In genomic region chr17:74245284-74245683, GRCm38 (mm10) we compare ENCODE assay signal across 14 mouse cellular contexts. TPM values are rescaled to one million over a fixed set of nuclear protein-coding genes. Genes with fewer than 3 reads are reported as not detected.
DNase-seq lines count a peak whose midpoint lies in the region; ATAC-seq and TF ChIP-seq lines count a peak whose summit lies in the region.
"Had no signal": no experiment of that assay in that cellular context is flagged by ENCODE, and none has a peak within 500 bp of the region (broad histone marks: within the 10 kb centered on the region; RNA-seq: fewer than 3 reads in every experiment).

No protein-coding gene starts in this region.

- no peak for ATAC-seq in kidney, postnatal 0 days (replicated peaks; ENCODE audit: low FRiP score, low read depth)
- ATAC-seq in kidney, embryonic 14.5 days (ENCODE audit: low FRiP score, low TSS enrichment): no peak
- peak; percentile 29; the same call in 1 of the 2 replicates for ATAC-seq in common myeloid progenitor, adult 5-6 weeks (replicated peaks; ENCODE audit: low read depth, poor library complexity, severe bottlenecking)
- peak; percentile 73 for ATAC-seq in megakaryocyte progenitor cell, adult 5-6 weeks (replicated peaks; ENCODE audit: poor library complexity)
- no peak for ATAC-seq in forebrain, embryonic 16.5 days

- no peaks in the 10 kb centered on the region for H3K27me3 ChIP-seq in kidney, postnatal 0 days (ENCODE audit: insufficient read depth, low read length)
- H3K27me3 ChIP-seq in kidney, embryonic 14.5 days (ENCODE audit: control insufficient read depth, insufficient read depth, low read length): no peaks in the 10 kb centered on the region
- H3K27me3 ChIP-seq in forebrain, embryonic 16.5 days (replicated peaks; ENCODE audit: control insufficient read depth, insufficient read depth, low read length): no peaks in the 10 kb centered on the region
- H3K27me3 ChIP-seq: hindbrain, embryonic 15.5 days; limb, embryonic 12.5 days; neural tube, embryonic 12.5 days had no signal

- H3K4me3 ChIP-seq in kidney, postnatal 0 days (replicated peaks; ENCODE audit: low read depth, low read length): no peak overlapping the region
- H3K4me3 ChIP-seq in kidney, embryonic 14.5 days (ENCODE audit: low read length): no peak overlapping the region
- H3K4me3 ChIP-seq in forebrain, embryonic 16.5 days (replicated peaks; ENCODE audit: low read length): no peak overlapping the region
- H3K4me3 ChIP-seq: forebrain, embryonic 10.5 days; hindbrain, embryonic 15.5 days; limb, embryonic 12.5 days; neural tube, embryonic 12.5 days had no signal

- H3K9ac ChIP-seq in kidney, postnatal 0 days (ENCODE audit: low read depth, low read length): no peak overlapping the region
- H3K9ac ChIP-seq in kidney, embryonic 14.5 days (ENCODE audit: low read depth, low read length): no peak overlapping the region
- no peak overlapping the region for H3K9ac ChIP-seq in forebrain, embryonic 16.5 days (replicated peaks; ENCODE audit: low read depth, low read length)
- H3K9ac ChIP-seq: hindbrain, embryonic 15.5 days; limb, embryonic 12.5 days; neural tube, embryonic 12.5 days had no signal

- intact Hi-C loops in left cerebral cortex, postnatal 4 days (cut with DNase I): no loop called here

- H3K27ac ChIP-seq in kidney, postnatal 0 days: no peak overlapping the region
- no peak overlapping the region for H3K27ac ChIP-seq in kidney, embryonic 14.5 days (ENCODE audit: low read depth, low read length)
- no peak overlapping the region for H3K27ac ChIP-seq in forebrain, embryonic 16.5 days (ENCODE audit: low read length)
- H3K27ac ChIP-seq: forebrain, embryonic 10.5 days; hindbrain, embryonic 15.5 days; limb, embryonic 12.5 days; neural tube, embryonic 12.5 days had no signal

- TF ChIP-seq CTCF in kidney, postnatal 0 days (IDR thresholded peaks at IDR 0.05; ENCODE audit: low read depth): no peak

- 0 out of 2 replicates have a peak, but pooled peaks cover 2% of the 10 kb centered on the region for H3K36me3 ChIP-seq in kidney, postnatal 0 days (ENCODE audit: insufficient read depth, low read length)
- peaks cover 7% of the 10 kb centered on the region for H3K36me3 ChIP-seq in kidney, embryonic 14.5 days (ENCODE audit: control insufficient read depth, insufficient read depth, low read length)
- H3K36me3 ChIP-seq in forebrain, embryonic 16.5 days (ENCODE audit: control insufficient read depth, insufficient read depth): no peaks in the 10 kb centered on the region
- H3K36me3 ChIP-seq: hindbrain, embryonic 15.5 days had no signal

- 69% methylated on average over 1 of the region's 1 CpGs for WGBS in kidney, postnatal 0 days
- WGBS in kidney, embryonic 14.5 days: 55% methylated on average over 1 of the region's 1 CpGs
- 90% methylated on average over 1 of the region's 1 CpGs for WGBS in forebrain, embryonic 16.5 days

- no peak overlapping the region for H3K4me2 ChIP-seq in kidney, postnatal 0 days (ENCODE audit: low read length)
- H3K4me2 ChIP-seq in kidney, embryonic 14.5 days (replicated peaks; ENCODE audit: low read depth, low read length): no peak overlapping the region
- H3K4me2 ChIP-seq in forebrain, embryonic 16.5 days (ENCODE audit: low read length): no peak overlapping the region
- H3K4me2 ChIP-seq: hindbrain, embryonic 15.5 days; limb, embryonic 12.5 days; neural tube, embryonic 12.5 days had no signal

- H3K4me1 ChIP-seq in kidney, postnatal 0 days (replicated peaks; ENCODE audit: insufficient read depth, low read length): no peaks in the 10 kb centered on the region
- no peaks in the 10 kb centered on the region for H3K4me1 ChIP-seq in kidney, embryonic 14.5 days (ENCODE audit: control insufficient read depth, insufficient read depth, low read length)
- no peaks in the 10 kb centered on the region for H3K4me1 ChIP-seq in forebrain, embryonic 16.5 days (replicated peaks; ENCODE audit: control insufficient read depth, insufficient read depth, low read length)
- H3K4me1 ChIP-seq: forebrain, embryonic 10.5 days; hindbrain, embryonic 15.5 days; neural tube, embryonic 12.5 days had no signal

- no peaks in the 10 kb centered on the region for H3K9me3 ChIP-seq in kidney, postnatal 0 days (replicated peaks; ENCODE audit: low read length)
- H3K9me3 ChIP-seq in kidney, embryonic 14.5 days (ENCODE audit: control insufficient read depth, low read length): no peaks in the 10 kb centered on the region
- H3K9me3 ChIP-seq in forebrain, embryonic 16.5 days (ENCODE audit: control insufficient read depth, low read length): no peaks in the 10 kb centered on the region
- H3K9me3 ChIP-seq: forebrain, embryonic 10.5 days; hindbrain, embryonic 15.5 days; limb, embryonic 12.5 days; neural tube, embryonic 12.5 days had no signal

- peak; percentile 44 for DNase-seq in kidney, postnatal 0 days (ENCODE audit: low spot score)
- DNase-seq in heart, adult 8-10 months (ENCODE audit: low spot score): peak; percentile 57
- DNase-seq in left cerebral cortex, postnatal 4 days: no peak
- DNase-seq in spleen, postnatal 4 days (ENCODE audit: low spot score in 2 of 2): no peak
- DNase-seq: cerebellum, adult 11-12 months; kidney, postnatal 25 days had no signal

RNA-seq across cellular contexts. Expression of gene Memo1, which starts 50.0 kb away (rescaled TPM):
- polyA plus RNA-seq in kidney, postnatal 0 days (2015; fragmentation: Nextera tagmentation; extraction: Ambion mirVana): 69.3 and 71.4 TPM in 2 replicates
- polyA plus RNA-seq in kidney, embryonic 14.5 days (2014; fragmentation: Nextera tagmentation; extraction: Ambion mirVana): 94.1 and 94.7 TPM in 2 replicates
- 127 and 146 TPM in 2 replicates for total RNA-seq in common myeloid progenitor, adult 5-6 weeks (2017)
- 10 to 100 TPM; 59.3 to 63.2 (median 61.2) TPM for total RNA-seq in heart, adult 8-10 months (2022)
- 99.8 and 103 TPM in 2 replicates for total RNA-seq in megakaryocyte progenitor cell, adult 5-6 weeks (2015)
- total RNA-seq in megakaryocyte progenitor cell, adult 5-6 weeks (2017): 85.1 and 107 TPM in 2 replicates
- 10 to 100 TPM; 72.2 to 80.8 TPM for total RNA-seq in left cerebral cortex, postnatal 4 days (2021)
- 63.9 and 66.3 TPM in 2 replicates for polyA plus RNA-seq in forebrain, embryonic 16.5 days (2015; fragmentation: Nextera tagmentation; extraction: Ambion mirVana)

Comparison
In these comparisons a context has a peak if more than half of its experiments do, and no peak if none do; other contexts are left out.
1. ATAC-seq: peak in common myeloid progenitor, adult 5-6 weeks (single experiment) and megakaryocyte progenitor cell, adult 5-6 weeks (single experiment); none in kidney, postnatal 0 days (single experiment), kidney, embryonic 14.5 days (single experiment) and forebrain, embryonic 16.5 days (single experiment).
2. DNase-seq: peak in kidney, postnatal 0 days (single experiment) and heart, adult 8-10 months (single experiment); none in left cerebral cortex, postnatal 4 days (single experiment) and spleen, postnatal 4 days (0 of 2).